Mouse (Mus musculus) large intestine, adult 2 months (tissue): ENCODE data around the gene Cpn2. TPM values are rescaled to one million over a fixed set of nuclear protein-coding genes. Genes with fewer than 3 reads are reported as not detected.

Source experiments
- polyA plus RNA-seq: library from polyadenylated mRNA; depleted of rRNA; stranded (reverse); fragments of >200 nt; gene quantifications from 2 replicates; pipeline ENCODE4 v1.2.3, GENCODE M21; 2012; rRNA removed

Cpn2 gene
- polyA plus RNA-seq, 1 experiment = 0.38 TPM

Other genes starting within 250 kb of the Cpn2 start
- gene Hes1, start 203.1 kb downstream of the Cpn2 start, polyA plus RNA-seq = 56.2 and 60.5 TPM in 2 replicates
- 0.02 and 0.03 TPM in 2 replicates for gene Lrrc15, start 15.8 kb upstream of the Cpn2 start, polyA plus RNA-seq
- 0.11 and 0.15 TPM in 2 replicates for gene Gp5, start 43.3 kb upstream of the Cpn2 start, polyA plus RNA-seq
- 16.3 and 27.6 TPM in 2 replicates for gene Atp13a3, start 138.5 kb upstream of the Cpn2 start, polyA plus RNA-seq